Mouse (Mus musculus) embryonic fibroblast, embryonic 13.5 days (primary cell): Measurements from ENCODE around the gene Poldip3.
A peak's percentile ranks its signal among the peaks of the same experiment; 100 is the strongest.

ENCODE experiments used
- CTCF ChIP-seq: IDR thresholded peaks from 2 replicates; pipeline ENCODE4 v1.5.1; 2011; ENCODE audit warnings: mild to moderate bottlenecking, control low read depth, low read length, moderate library complexity, borderline replicate concordance; ENCODE audit not compliant: insufficient read depth
- POLR2A ChIP-seq: IDR thresholded peaks from 2 replicates; pipeline ENCODE4 v1.6.1; 2011; ENCODE audit warnings: low read depth, mild to moderate bottlenecking, control low read depth, low read length, moderate library complexity

DNA sequence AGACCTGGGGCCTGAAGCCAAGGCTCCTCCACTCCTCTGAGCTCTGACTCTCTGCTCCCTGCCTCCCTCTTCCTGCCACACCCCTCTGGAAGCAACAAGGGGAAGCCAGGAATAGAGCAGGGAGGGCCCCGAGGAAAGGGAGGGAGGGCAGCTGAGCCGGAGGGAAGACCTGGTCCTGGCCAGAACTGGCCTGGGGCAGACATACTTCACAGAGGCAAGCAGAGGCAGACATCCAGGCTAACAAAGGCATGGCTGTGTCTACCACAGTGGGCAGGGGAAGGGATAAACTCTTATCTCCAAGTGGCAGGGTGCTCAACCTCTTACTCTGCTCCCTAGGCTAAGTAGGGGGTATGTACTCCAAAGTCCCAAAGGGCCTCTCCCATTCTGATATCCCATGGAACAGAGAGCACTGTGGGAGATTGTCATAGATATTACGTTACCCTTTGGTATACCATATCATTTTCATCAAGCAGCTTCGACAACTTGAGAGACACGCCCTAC lies 15.8 kb upstream of the Poldip3 start:
- no peak for TF ChIP-seq CTCF
- TF ChIP-seq POLR2A = 0 out of 2 replicates have a peak, but pooled peaks have one; percentile 12
